Mouse (Mus musculus): Measurements from ENCODE around the gene Alk. TPM values are rescaled to one million over a fixed set of nuclear protein-coding genes. Genes with fewer than 3 reads are reported as not detected.

Alk gene
- polyA plus RNA-seq, 1 experiment from 2014 or later = 0.60 TPM

- Histone ChIP-seq H3K9ac (no peak overlapping the region), H3K27ac (no peak overlapping the region), H3K27me3 (no peaks in the 10 kb centered on the region), H3K36me3 (no peaks in the 10 kb centered on the region), H3K9me3 (no peaks in the 10 kb centered on the region), H3K4me3 (no peak overlapping the region), H3K4me2 (replicated peaks) (no peak overlapping the region), H3K4me1 (no peaks in the 10 kb centered on the region)
- 76% methylated on average over 4 of the region's 4 CpGs for WGBS
- ATAC-seq (ENCODE audit: low FRiP score, low read depth) = no peak
These were observed 242.5 kb downstream of the Alk start for GRCm38 (mm10) chr17:72361961-72362360.

GRCm38 (mm10) chr17:72356759-72357302, 247.6 kb downstream of the Alk start:
- no peak overlapping the region for H3K27ac ChIP-seq
- no peak overlapping the region for H3K4me2 ChIP-seq (replicated peaks)
- H3K9me3 ChIP-seq = no peaks in the 10 kb centered on the region
- H3K4me1 ChIP-seq = no peaks in the 10 kb centered on the region
- 0 out of 2 replicates have a peak, but pooled peaks have one; percentile 28 for ATAC-seq (ENCODE audit: low FRiP score, low read depth)
- no peak overlapping the region for H3K4me3 ChIP-seq
- 48% methylated on average over 5 of the region's 5 CpGs for WGBS
- H3K36me3 ChIP-seq = no peaks in the 10 kb centered on the region
- H3K27me3 ChIP-seq = no peaks in the 10 kb centered on the region
- H3K9ac ChIP-seq = no peak overlapping the region

- H3K27me3 ChIP-seq = no peaks in the 10 kb centered on the region
- H3K4me2 ChIP-seq (replicated peaks) = no peak overlapping the region
- H3K4me3 ChIP-seq = no peak overlapping the region
- no peak overlapping the region for H3K27ac ChIP-seq
- no peaks in the 10 kb centered on the region for H3K36me3 ChIP-seq
- H3K9me3 ChIP-seq = no peaks in the 10 kb centered on the region
- no peaks in the 10 kb centered on the region for H3K4me1 ChIP-seq
- WGBS = 92% methylated on average over 4 of the region's 4 CpGs
- ATAC-seq (ENCODE audit: low FRiP score, low read depth) = no peak
- H3K9ac ChIP-seq = no peak overlapping the region
These were observed 265.0 kb downstream of the Alk start for GRCm38 (mm10) chr17:72339437-72339836.

- no peak overlapping the region for H3K27ac ChIP-seq
- no peak for ATAC-seq (ENCODE audit: low FRiP score, low read depth)
- H3K27me3 ChIP-seq = no peaks in the 10 kb centered on the region
- no peaks in the 10 kb centered on the region for H3K4me1 ChIP-seq
- H3K9me3 ChIP-seq = no peaks in the 10 kb centered on the region
- H3K4me3 ChIP-seq = no peak overlapping the region
- H3K9ac ChIP-seq = no peak overlapping the region
- no peaks in the 10 kb centered on the region for H3K36me3 ChIP-seq
- no peak overlapping the region for H3K4me2 ChIP-seq (replicated peaks)
- 54% methylated on average over 4 of the region's 4 CpGs for WGBS
These were observed 271.5 kb downstream of the Alk start for GRCm38 (mm10) chr17:72332909-72333308.

GRCm38 (mm10) chr17:72325941-72326340, 278.5 kb downstream of the Alk start:
- Histone ChIP-seq H3K4me1 (no peaks in the 10 kb centered on the region), H3K27ac (no peak overlapping the region), H3K4me2 (replicated peaks) (no peak overlapping the region), H3K4me3 (no peak overlapping the region), H3K36me3 (no peaks in the 10 kb centered on the region), H3K27me3 (no peaks in the 10 kb centered on the region), H3K9ac (no peak overlapping the region), H3K9me3 (no peaks in the 10 kb centered on the region)
- 80% methylated on average over 4 of the region's 4 CpGs for WGBS
- no peak for ATAC-seq (ENCODE audit: low FRiP score, low read depth)

GRCm38 (mm10) chr17:72319576-72319975, 284.9 kb downstream of the Alk start:
- ATAC-seq (ENCODE audit: low FRiP score, low read depth) = no peak
- H3K9ac ChIP-seq = no peak overlapping the region
- H3K27me3 ChIP-seq = no peaks in the 10 kb centered on the region
- H3K36me3 ChIP-seq = no peaks in the 10 kb centered on the region
- no peak overlapping the region for H3K4me2 ChIP-seq (replicated peaks)
- H3K4me1 ChIP-seq = no peaks in the 10 kb centered on the region
- H3K4me3 ChIP-seq = no peak overlapping the region
- H3K9me3 ChIP-seq = no peaks in the 10 kb centered on the region
- no peak overlapping the region for H3K27ac ChIP-seq

- H3K27me3 ChIP-seq = no peaks in the 10 kb centered on the region
- no peak overlapping the region for H3K4me2 ChIP-seq (replicated peaks)
- H3K9ac ChIP-seq = no peak overlapping the region
- 75% methylated on average over 5 of the region's 5 CpGs for WGBS
- no peaks in the 10 kb centered on the region for H3K9me3 ChIP-seq
- H3K27ac ChIP-seq = no peak overlapping the region
- no peak for ATAC-seq (ENCODE audit: low FRiP score, low read depth)
- peaks cover 7% of the 10 kb centered on the region; the same call in 1 of the 2 replicates for H3K4me1 ChIP-seq
- H3K4me3 ChIP-seq = no peak overlapping the region
- H3K36me3 ChIP-seq = no peaks in the 10 kb centered on the region
These were observed 304.8 kb downstream of the Alk start for GRCm38 (mm10) chr17:72299651-72300050.

- no peaks in the 10 kb centered on the region for H3K4me1 ChIP-seq
- H3K27ac ChIP-seq = no peak overlapping the region
- no peak for ATAC-seq (ENCODE audit: low FRiP score, low read depth)
- no peak overlapping the region for H3K4me3 ChIP-seq
- no peaks in the 10 kb centered on the region for H3K36me3 ChIP-seq
- H3K4me2 ChIP-seq (replicated peaks) = no peak overlapping the region
- H3K9ac ChIP-seq = no peak overlapping the region
- H3K27me3 ChIP-seq = no peaks in the 10 kb centered on the region
- H3K9me3 ChIP-seq = no peaks in the 10 kb centered on the region
- WGBS = 80% methylated on average over 1 of the region's 1 CpGs
These were observed 308.1 kb downstream of the Alk start for GRCm38 (mm10) chr17:72296349-72296748.

GRCm38 (mm10) chr17:72293267-72293580, 311.2 kb downstream of the Alk start:
- Histone ChIP-seq H3K36me3 (no peaks in the 10 kb centered on the region), H3K9ac (no peak overlapping the region), H3K4me3 (no peak overlapping the region), H3K4me1 (no peaks in the 10 kb centered on the region), H3K9me3 (no peaks in the 10 kb centered on the region), H3K4me2 (replicated peaks) (no peak overlapping the region), H3K27me3 (no peaks in the 10 kb centered on the region), H3K27ac (no peak overlapping the region)
- no peak for ATAC-seq (ENCODE audit: low FRiP score, low read depth)
- WGBS = 66% methylated on average over 3 of the region's 3 CpGs

GRCm38 (mm10) chr17:72292444-72293266, 311.8 kb downstream of the Alk start:
- H3K4me3 ChIP-seq = no peak overlapping the region
- no peaks in the 10 kb centered on the region for H3K4me1 ChIP-seq
- no peaks in the 10 kb centered on the region for H3K36me3 ChIP-seq
- H3K4me2 ChIP-seq (replicated peaks) = no peak overlapping the region
- H3K9me3 ChIP-seq = no peaks in the 10 kb centered on the region
- no peak overlapping the region for H3K9ac ChIP-seq
- no peak for ATAC-seq (ENCODE audit: low FRiP score, low read depth)
- no peak overlapping the region for H3K27ac ChIP-seq
- H3K27me3 ChIP-seq = no peaks in the 10 kb centered on the region
- 77% methylated on average over 6 of the region's 6 CpGs for WGBS

- Histone ChIP-seq H3K9ac (no peak overlapping the region), H3K27me3 (no peaks in the 10 kb centered on the region), H3K4me2 (replicated peaks) (no peak overlapping the region), H3K4me3 (no peak overlapping the region), H3K27ac (no peak overlapping the region), H3K9me3 (no peaks in the 10 kb centered on the region), H3K36me3 (no peaks in the 10 kb centered on the region), H3K4me1 (no peaks in the 10 kb centered on the region)
- no peak for ATAC-seq (ENCODE audit: low FRiP score, low read depth)
- 66% methylated on average over 3 of the region's 3 CpGs for WGBS
These were observed 318.5 kb downstream of the Alk start for GRCm38 (mm10) chr17:72285961-72286360.

GRCm38 (mm10) chr17:72278296-72278695, 326.1 kb downstream of the Alk start:
- no peak for ATAC-seq (ENCODE audit: low FRiP score, low read depth)
- no peaks in the 10 kb centered on the region for H3K36me3 ChIP-seq
- no peak overlapping the region for H3K4me2 ChIP-seq (replicated peaks)
- H3K9me3 ChIP-seq = peaks cover 4% of the 10 kb centered on the region; the same call in 1 of the 2 replicates
- no peaks in the 10 kb centered on the region for H3K27me3 ChIP-seq
- no peak overlapping the region for H3K27ac ChIP-seq
- no peak overlapping the region for H3K9ac ChIP-seq
- no peaks in the 10 kb centered on the region for H3K4me1 ChIP-seq
- no peak overlapping the region for H3K4me3 ChIP-seq

- peaks cover 4% of the 10 kb centered on the region; the same call in 1 of the 2 replicates for H3K9me3 ChIP-seq
- no peaks in the 10 kb centered on the region for H3K36me3 ChIP-seq
- H3K27me3 ChIP-seq = no peaks in the 10 kb centered on the region
- 80% methylated on average over 6 of the region's 6 CpGs for WGBS
- no peak for ATAC-seq (ENCODE audit: low FRiP score, low read depth)
- H3K4me3 ChIP-seq = no peak overlapping the region
- no peak overlapping the region for H3K9ac ChIP-seq
- no peaks in the 10 kb centered on the region for H3K4me1 ChIP-seq
- no peak overlapping the region for H3K27ac ChIP-seq
- no peak overlapping the region for H3K4me2 ChIP-seq (replicated peaks)
These were observed 327.6 kb downstream of the Alk start for GRCm38 (mm10) chr17:72276778-72277177.

Data from limb, embryonic 13.5 days (tissue).